Comparison of ENCODE assay signal across 31 mouse cellular contexts in genomic region chr11:64156640-64157039, GRCm38 (mm10).
DNase-seq lines count a peak whose midpoint lies in the region; ATAC-seq and TF ChIP-seq lines count a peak whose summit lies in the region.
"Had no signal": no experiment of that assay in that cellular context is flagged by ENCODE, and none has a peak within 500 bp of the region (broad histone marks: within the 10 kb centered on the region; RNA-seq: fewer than 3 reads in every experiment).

No protein-coding gene starts in this region.

- H3K36me3 ChIP-seq in forebrain, postnatal 0 days (ENCODE audit: insufficient read depth), result no peaks in the 10 kb centered on the region
- no peaks in the 10 kb centered on the region for H3K36me3 ChIP-seq in forebrain, embryonic 12.5 days (replicated peaks)
- H3K36me3 ChIP-seq in MEL (ENCODE audit: control insufficient read depth in 1 of 2, insufficient read depth in 2 of 2, low read length in 2 of 2), result peaks cover 0 to 6% of the 10 kb centered on the region in 2 experiments; a peak in 2 of 4 replicates
- H3K36me3 ChIP-seq: embryonic facial prominence, embryonic 13.5 days; intestine, embryonic 15.5 days; liver, embryonic 13.5 days; midbrain, embryonic 15.5 days; neural tube, embryonic 12.5 days; stomach, embryonic 15.5 days had no signal

- WGBS in forebrain, postnatal 0 days, result 52% methylated on average over 7 of the region's 7 CpGs
- 68% methylated on average over 7 of the region's 7 CpGs for WGBS in forebrain, embryonic 12.5 days

- peak; percentile 40; the same call in 1 of the 2 replicates for ATAC-seq in forebrain, postnatal 0 days
- no peak for ATAC-seq in forebrain, embryonic 12.5 days (ENCODE audit: low FRiP score)
- ATAC-seq: hindbrain, postnatal 0 days; intestine, embryonic 15.5 days; midbrain, embryonic 15.5 days had no signal

- H3K4me3 ChIP-seq in forebrain, postnatal 0 days (ENCODE audit: low read depth, low read length), result no peak overlapping the region
- H3K4me3 ChIP-seq in forebrain, embryonic 12.5 days (replicated peaks), result no peak overlapping the region
- H3K4me3 ChIP-seq in MEL (ENCODE audit: control insufficient read depth in 1 of 2, insufficient read depth in 1 of 2, low read depth in 2 of 2, low read length in 2 of 2), result no peak overlapping the region
- H3K4me3 ChIP-seq: embryonic facial prominence, embryonic 13.5 days; erythroblast, embryonic 14.5 days; intestine, embryonic 15.5 days; left cerebral cortex, adult 2 months; liver, embryonic 13.5 days; midbrain, embryonic 15.5 days; neural tube, embryonic 12.5 days; stomach, embryonic 15.5 days had no signal

- no peak for TF ChIP-seq POLR2A in MEL (IDR thresholded peaks at IDR 0.05; ENCODE audit: control insufficient read depth in 1 of 2, insufficient read depth in 1 of 2, low read depth in 1 of 2, low read length in 2 of 2, poor library complexity in 1 of 2)

- no peak for TF ChIP-seq CTCF in forebrain, postnatal 0 days (IDR thresholded peaks at IDR 0.05; ENCODE audit: low read depth)
- TF ChIP-seq CTCF in MEL (IDR thresholded peaks at IDR 0.05 in 2 of 3, conservative IDR thresholded peaks at IDR 0.05 in 1 of 3; ENCODE audit: control insufficient read depth in 1 of 3, insufficient read depth in 1 of 3, low read depth in 2 of 3, low read length in 3 of 3, poor library complexity in 1 of 3, severe bottlenecking in 1 of 3), result no peak

- H3K27ac ChIP-seq in forebrain, postnatal 0 days (ENCODE audit: low read depth, low read length), result no peak overlapping the region
- H3K27ac ChIP-seq in forebrain, embryonic 12.5 days, result no peak overlapping the region
- H3K27ac ChIP-seq in MEL (ENCODE audit: control insufficient read depth, low read depth, low read length), result 0 out of 2 replicates have a peak overlapping the region, but pooled peaks have one; percentile 15
- H3K27ac ChIP-seq: embryonic facial prominence, embryonic 13.5 days; hindbrain, postnatal 0 days; intestine, embryonic 15.5 days; left cerebral cortex, adult 2 months; liver, embryonic 13.5 days; midbrain, embryonic 15.5 days; neural tube, embryonic 12.5 days; stomach, embryonic 15.5 days had no signal

- H3K27me3 ChIP-seq in forebrain, postnatal 0 days (ENCODE audit: insufficient read depth, low read length), result no peaks in the 10 kb centered on the region
- H3K27me3 ChIP-seq in forebrain, embryonic 12.5 days, result no peaks in the 10 kb centered on the region
- no peaks in the 10 kb centered on the region for H3K27me3 ChIP-seq in MEL (ENCODE audit: control insufficient read depth in 1 of 2, insufficient read depth in 2 of 2, low read length in 2 of 2)
- H3K27me3 ChIP-seq: embryonic facial prominence, embryonic 13.5 days; intestine, embryonic 15.5 days; liver, embryonic 13.5 days; midbrain, embryonic 15.5 days; neural tube, embryonic 12.5 days; stomach, embryonic 15.5 days had no signal

- no peak overlapping the region for H3K4me2 ChIP-seq in forebrain, postnatal 0 days (ENCODE audit: low read depth)
- H3K4me2 ChIP-seq in forebrain, embryonic 12.5 days, result no peak overlapping the region
- H3K4me2 ChIP-seq: embryonic facial prominence, embryonic 13.5 days; heart, embryonic 11.5 days; intestine, embryonic 15.5 days; liver, embryonic 13.5 days; midbrain, embryonic 15.5 days; neural tube, embryonic 12.5 days; stomach, embryonic 15.5 days had no signal

- no peak for DNase-seq in forebrain, postnatal 0 days
- peak; percentile 1 for DNase-seq in kidney, adult 9 months
- DNase-seq in kidney, adult 18-20 months, result no peak
- DNase-seq in MEL (ENCODE audit: low read depth, low spot score) (no peak), MN1 (ENCODE audit: low spot score) (peak; percentile 32)
- no peak for DNase-seq in gastrocnemius, postnatal 10 days
- DNase-seq in right cerebral cortex, postnatal 10 days (ENCODE audit: low spot score in 2 of 2), result no peak
- DNase-seq: adrenal gland, adult 8-10 months; B cell, adult 2 months; cerebellum, adult 11 months; cerebellum, adult 9-10 months; cerebellum, postnatal 36 days; gastrocnemius, postnatal 25 days; heart, adult 18-20 months; heart, postnatal 36 days; kidney, postnatal 14 days; liver, embryonic 13.5 days; lung, adult 18-20 months; lung, postnatal 14 days; right cerebral cortex, postnatal 14 days; thymus, postnatal 14 days had no signal

- H3K79me2 ChIP-seq in MEL (ENCODE audit: control insufficient read depth, insufficient read depth, low read length, poor library complexity), result no peaks in the 10 kb centered on the region

- H3K9me3 ChIP-seq in forebrain, postnatal 0 days (ENCODE audit: low read length), result no peaks in the 10 kb centered on the region
- no peaks in the 10 kb centered on the region for H3K9me3 ChIP-seq in forebrain, embryonic 12.5 days
- no peaks in the 10 kb centered on the region for H3K9me3 ChIP-seq in MEL (replicated peaks; ENCODE audit: insufficient read depth, low read length)
- H3K9me3 ChIP-seq: embryonic facial prominence, embryonic 13.5 days; intestine, embryonic 15.5 days; liver, embryonic 13.5 days; midbrain, embryonic 15.5 days; neural tube, embryonic 12.5 days; stomach, embryonic 15.5 days had no signal

- TF ChIP-seq RAD21 in MEL (IDR thresholded peaks at IDR 0.05; ENCODE audit: low read depth, low read length), result no peak

- no peaks in the 10 kb centered on the region for H3K4me1 ChIP-seq in forebrain, postnatal 0 days (ENCODE audit: insufficient read depth)
- no peaks in the 10 kb centered on the region for H3K4me1 ChIP-seq in forebrain, embryonic 12.5 days
- 0 out of 4 replicates have a peak, but pooled peaks cover 0 to 3% of the 10 kb centered on the region in 2 experiments for H3K4me1 ChIP-seq in MEL (ENCODE audit: control insufficient read depth in 1 of 2, insufficient read depth in 2 of 2, low read length in 2 of 2)
- H3K4me1 ChIP-seq: intestine, embryonic 15.5 days; liver, embryonic 13.5 days; midbrain, embryonic 15.5 days; neural tube, embryonic 12.5 days; stomach, embryonic 15.5 days had no signal

- no peak for TF ChIP-seq EP300 in MEL (IDR thresholded peaks at IDR 0.05; ENCODE audit: low read depth in 1 of 2, low read length in 2 of 2)

- no peak overlapping the region for H3K9ac ChIP-seq in forebrain, postnatal 0 days
- H3K9ac ChIP-seq in forebrain, embryonic 12.5 days, result no peak overlapping the region
- H3K9ac ChIP-seq in MEL (ENCODE audit: control insufficient read depth, low read depth, low read length, poor library complexity, severe bottlenecking), result no peak overlapping the region
- H3K9ac ChIP-seq: embryonic facial prominence, embryonic 13.5 days; intestine, embryonic 15.5 days; liver, embryonic 13.5 days; midbrain, embryonic 15.5 days; neural tube, embryonic 12.5 days; stomach, embryonic 15.5 days had no signal

TF ChIP-seq in MEL, 35 proteins besides CTCF, POLR2A, EP300 and RAD21:
- TF ChIP-seq BHLHE40 (IDR thresholded peaks at IDR 0.05; ENCODE audit: borderline replicate concordance, low read depth, low read length) (0 out of 2 replicates have a peak, but pooled peaks have one; percentile 10), USF1 (IDR thresholded peaks at IDR 0.05; ENCODE audit: low read depth, low read length) (peak; percentile 36; the same call in 1 of the 2 replicates), GABPA (IDR thresholded peaks at IDR 0.05; ENCODE audit: low read depth, low read length) (no peak)
TF ChIP-seq in MEL: peak in this region for 2.

Comparison
In these comparisons a context has a peak if more than half of its experiments do, and no peak if none do; other contexts are left out.
1. DNase-seq: peak in kidney, adult 9 months (single experiment) and MN1 (single experiment); none in forebrain, postnatal 0 days (single experiment), kidney, adult 18-20 months (single experiment), MEL (single experiment), gastrocnemius, postnatal 10 days (single experiment) and right cerebral cortex, postnatal 10 days (0 of 2).